Mouse (Mus musculus): ENCODE measurements at regions not wholly inside any gene's neighbourhood (a gene's known extent, or its start where the extent isn't known, plus 50 kb on each side); places are given as distances from the start of the nearest gene placed in this dataset.

DNA sequence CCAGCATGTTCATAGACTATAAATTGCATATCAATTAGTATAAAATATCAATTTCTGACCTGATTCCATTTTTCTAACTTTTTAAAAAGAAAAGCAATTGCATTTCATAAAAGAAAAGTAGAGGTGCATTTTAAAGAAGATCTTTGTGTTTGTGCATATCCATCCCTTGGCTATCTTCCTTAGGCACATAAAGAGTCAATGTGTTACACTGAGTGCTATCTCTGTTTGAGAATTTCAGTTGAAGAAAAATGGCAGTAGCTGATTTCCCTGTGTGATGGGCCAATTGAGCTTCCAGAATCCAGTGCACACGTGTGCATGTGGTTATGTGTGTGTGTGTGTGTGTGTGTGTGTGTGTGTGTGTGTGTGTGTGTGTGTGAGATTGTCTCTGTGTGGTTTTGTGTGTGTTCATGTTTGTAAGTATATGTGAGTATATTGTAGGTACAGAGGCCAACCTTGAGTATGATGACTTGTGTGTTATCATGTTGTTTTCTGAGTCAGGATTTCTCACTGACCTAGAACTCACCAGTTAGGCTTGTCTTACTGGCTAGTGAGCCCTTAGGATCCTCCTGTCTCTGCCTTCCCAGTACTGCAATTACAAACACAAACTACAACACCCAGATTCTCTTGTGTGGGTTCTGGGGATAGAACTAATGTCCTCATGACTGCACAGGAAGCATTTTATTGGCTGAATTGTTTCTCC lies 249.6 kb downstream of the Cdk5rap2 start:
- no peak for DNase-seq
- no peak overlapping the region for H3K4me3 ChIP-seq
- H3K27ac ChIP-seq: no peak overlapping the region
- intact Hi-C loops (cut with DNase I): no loop called here
- TF ChIP-seq CTCF (IDR thresholded peaks at IDR 0.05): no peak

DNA sequence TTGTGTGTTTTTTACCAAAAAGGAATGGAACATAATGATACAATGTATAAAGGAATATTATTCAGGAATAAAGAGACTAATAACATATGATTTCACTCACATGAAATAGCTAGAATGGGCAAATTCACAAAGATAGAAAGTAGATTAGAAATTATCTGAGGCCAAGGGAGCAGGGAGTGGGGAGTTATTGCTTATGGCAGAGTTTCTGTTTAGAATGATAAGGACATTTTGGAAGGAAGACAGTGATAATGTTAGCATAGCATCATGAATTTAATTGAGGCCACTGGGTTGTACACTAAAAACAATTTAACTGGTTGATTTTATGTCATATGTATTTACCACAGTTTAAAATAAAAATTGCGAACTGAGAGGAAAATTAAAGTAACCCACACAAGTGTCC lies 250.2 kb downstream of the Cdk5rap2 start:
- no peak for TF ChIP-seq CTCF (IDR thresholded peaks at IDR 0.05)
- intact Hi-C loops (cut with DNase I): no loop called here
- Histone ChIP-seq H3K4me3 (no peak overlapping the region), H3K27ac (no peak overlapping the region)
- DNase-seq: no peak

DNA sequence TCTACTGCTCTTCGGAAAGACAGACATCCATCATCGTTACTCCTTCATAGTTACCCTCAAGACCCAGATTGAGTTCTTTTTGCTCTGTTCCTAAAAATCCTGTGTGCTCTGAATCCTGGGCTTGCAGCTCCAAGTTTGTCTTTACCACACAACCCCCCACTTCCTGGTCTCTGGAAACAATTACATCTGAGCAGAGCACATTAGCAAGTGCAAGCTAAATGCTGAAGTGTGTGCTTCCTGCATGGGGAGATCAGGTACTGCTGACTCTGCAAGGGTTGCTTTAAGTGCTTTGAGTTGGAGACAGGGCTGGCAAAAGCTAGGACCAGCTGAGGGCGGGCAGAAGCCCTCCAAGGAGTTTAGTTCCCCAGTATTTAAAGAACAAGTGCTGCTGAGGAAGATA lies 257.1 kb downstream of the Cdk5rap2 start:
- DNase-seq: no peak
- intact Hi-C loops (cut with DNase I): no loop called here
- TF ChIP-seq CTCF (IDR thresholded peaks at IDR 0.05): no peak
- Histone ChIP-seq H3K4me3 (no peak overlapping the region), H3K27ac (no peak overlapping the region)

DNA sequence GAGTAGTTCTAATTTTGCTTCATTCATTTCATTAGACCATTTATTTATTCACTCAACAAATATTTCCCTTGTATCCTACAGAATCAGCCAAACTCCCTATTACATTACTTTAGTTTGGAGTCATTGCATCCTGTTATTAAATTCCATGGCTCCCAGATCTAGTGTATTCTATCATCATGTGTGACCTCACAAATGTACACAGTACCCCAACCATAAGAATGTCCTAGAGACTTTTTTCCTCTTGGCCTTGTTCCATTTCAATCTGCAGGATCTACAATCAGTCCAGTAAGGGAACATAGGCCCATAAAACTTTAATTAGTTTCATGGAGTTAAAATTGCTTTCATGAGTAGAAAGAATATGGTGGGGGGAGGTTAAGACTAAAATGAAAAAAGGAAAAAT lies 301.2 kb downstream of the Cdk5rap2 start:
- no peak overlapping the region for H3K4me3 ChIP-seq
- no peak overlapping the region for H3K27ac ChIP-seq
- DNase-seq: no peak
- intact Hi-C loops (cut with DNase I): no loop called here
- TF ChIP-seq CTCF (IDR thresholded peaks at IDR 0.05): no peak

DNA sequence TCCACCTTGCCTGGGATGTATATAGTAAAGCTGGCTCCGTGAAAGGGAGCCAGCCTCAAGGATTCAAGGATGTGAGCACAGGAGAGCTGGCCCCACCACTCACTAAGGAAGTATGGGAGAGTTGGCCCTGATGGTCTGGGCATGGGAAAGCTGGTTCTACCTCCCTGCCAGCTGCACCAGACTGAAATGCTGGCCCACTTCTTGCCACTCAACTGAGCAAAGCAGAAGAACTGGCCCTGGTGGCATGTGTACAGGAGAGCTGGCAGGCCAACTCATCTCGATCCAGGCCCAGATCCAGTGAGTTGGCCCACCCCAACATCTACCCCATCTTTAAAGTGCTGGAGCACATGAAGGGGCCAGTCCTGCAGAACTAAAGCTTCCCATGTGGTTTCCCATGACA lies 304.5 kb downstream of the Cdk5rap2 start:
- Histone ChIP-seq H3K27ac (no peak overlapping the region), H3K4me3 (no peak overlapping the region)
- intact Hi-C loops (cut with DNase I): no loop called here
- DNase-seq: no peak
- no peak for TF ChIP-seq CTCF (IDR thresholded peaks at IDR 0.05)

DNA sequence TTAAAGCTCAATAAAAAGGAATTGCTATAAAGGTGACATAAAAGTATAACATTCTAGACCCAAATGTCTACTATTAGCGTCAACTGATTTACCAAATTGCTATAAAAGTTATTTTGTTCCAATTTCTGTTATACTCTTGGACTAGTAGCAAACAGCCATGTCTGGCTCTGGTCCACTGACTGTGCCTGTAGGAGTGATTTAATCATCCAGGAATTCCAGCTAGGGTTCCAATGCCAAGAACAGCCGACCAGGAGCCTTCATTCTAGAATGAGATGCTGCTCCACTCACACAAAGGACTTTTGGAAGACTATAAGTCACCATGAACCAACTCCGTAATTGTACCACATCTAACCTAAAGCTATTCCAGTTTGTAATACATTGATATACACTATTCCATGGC lies 312.9 kb downstream of the Cdk5rap2 start:
- intact Hi-C loops (cut with DNase I): no loop called here
- TF ChIP-seq CTCF (IDR thresholded peaks at IDR 0.05): no peak
- no peak overlapping the region for H3K27ac ChIP-seq
- H3K4me3 ChIP-seq: no peak overlapping the region
- peak; percentile 39 for DNase-seq

DNA sequence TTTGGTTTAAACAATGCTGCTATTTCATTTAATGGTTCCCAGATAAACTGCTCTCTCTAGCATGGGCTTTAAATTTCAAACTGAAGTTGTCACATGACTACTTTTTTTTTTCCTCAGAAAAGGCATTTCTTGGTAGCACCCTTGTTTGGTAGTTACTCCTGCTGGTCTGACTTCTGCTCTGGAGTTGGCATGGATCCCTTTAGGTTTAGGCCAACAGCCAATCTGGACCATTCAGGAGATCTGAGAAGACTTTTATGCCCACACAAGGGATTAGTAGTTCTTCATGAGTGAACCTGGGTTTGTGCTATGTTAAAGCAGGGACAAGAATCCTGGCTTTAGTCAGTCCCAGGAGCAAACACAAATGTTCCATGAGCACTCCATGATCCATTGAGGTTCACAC lies 332.0 kb downstream of the Cdk5rap2 start:
- DNase-seq: no peak
- H3K27ac ChIP-seq: no peak overlapping the region
- H3K4me3 ChIP-seq: no peak overlapping the region
- TF ChIP-seq CTCF (IDR thresholded peaks at IDR 0.05): no peak
- intact Hi-C loops (cut with DNase I): no loop called here

DNA sequence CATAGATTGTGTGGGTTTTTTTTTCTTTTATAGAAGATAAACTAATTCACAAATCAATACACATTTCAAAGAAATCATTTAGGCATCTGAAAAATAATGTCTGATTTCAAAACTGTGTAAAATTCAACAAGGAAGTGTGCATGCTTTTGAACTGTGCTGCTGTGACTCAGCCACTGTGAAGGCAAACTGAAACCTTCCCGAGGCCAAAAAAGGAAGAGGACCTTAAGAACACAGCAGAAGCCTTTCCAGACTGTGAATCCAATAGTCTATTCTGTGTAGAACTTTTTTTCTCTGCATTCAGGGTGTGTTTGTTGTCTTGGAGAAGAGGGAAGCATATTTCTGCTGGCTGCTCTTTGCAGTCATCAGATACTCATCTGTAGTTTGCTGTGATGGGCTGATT lies 347.7 kb downstream of the Cdk5rap2 start:
- Histone ChIP-seq H3K27ac (no peak overlapping the region), H3K4me3 (no peak overlapping the region)
- intact Hi-C loops (cut with DNase I): no loop called here
- no peak for TF ChIP-seq CTCF (IDR thresholded peaks at IDR 0.05)
- no peak for DNase-seq

DNA sequence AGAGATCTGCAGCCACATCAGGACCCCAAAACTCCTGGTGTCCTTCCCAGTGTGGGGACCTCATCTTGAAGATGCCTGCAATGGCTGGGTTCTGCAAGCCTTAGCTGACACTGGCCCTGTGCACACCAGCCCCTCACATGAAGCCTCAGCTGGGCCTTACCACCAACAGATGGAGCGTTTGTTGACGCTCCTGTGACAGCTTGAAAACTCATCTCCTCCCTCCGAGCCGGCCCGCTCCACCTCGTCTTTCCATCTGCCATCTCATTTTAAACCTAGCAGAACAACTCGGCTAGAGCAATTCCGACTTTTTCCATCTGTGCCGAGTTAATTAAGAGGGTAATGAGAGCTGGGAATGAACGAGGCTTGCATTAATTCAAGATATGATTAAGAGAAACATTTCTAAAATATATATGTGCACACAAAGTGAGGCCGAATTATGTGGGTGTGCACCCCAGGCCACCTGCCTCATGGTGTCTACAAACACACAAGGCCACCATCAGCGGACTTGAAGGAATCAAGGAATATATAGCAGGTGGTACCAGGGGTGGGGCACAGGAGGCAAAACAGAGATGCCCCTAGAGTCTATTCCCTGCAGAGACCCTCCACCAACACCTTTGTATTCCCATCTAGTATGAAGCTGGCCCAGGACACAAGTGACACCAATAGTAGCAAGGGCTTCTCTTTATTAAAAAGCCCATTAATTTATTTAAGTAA lies 351.3 kb downstream of the Cdk5rap2 start:
- no peak for TF ChIP-seq CTCF (IDR thresholded peaks at IDR 0.05)
- no peak overlapping the region for H3K27ac ChIP-seq
- DNase-seq: no peak
- H3K4me3 ChIP-seq: no peak overlapping the region
- intact Hi-C loops (cut with DNase I): no loop called here

DNA sequence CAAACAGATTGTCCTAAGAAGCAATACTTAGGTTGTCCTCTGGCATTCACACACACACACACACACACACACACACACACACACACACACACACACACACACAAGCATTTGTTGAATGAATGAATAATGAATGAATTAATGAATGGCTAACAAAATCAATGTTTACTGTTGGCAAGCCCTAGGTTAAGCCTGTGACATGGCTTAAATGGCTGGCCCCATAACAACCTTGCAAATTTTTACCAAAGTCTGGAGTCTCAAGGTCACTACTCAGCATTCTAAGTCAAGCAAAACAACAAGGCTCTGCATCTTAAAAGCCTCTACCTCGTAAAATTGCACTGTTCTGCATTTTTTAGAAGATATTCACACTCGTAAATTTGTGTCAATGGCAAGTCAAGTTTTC lies 357.1 kb downstream of the Cdk5rap2 start:
- H3K27ac ChIP-seq: no peak overlapping the region
- H3K4me3 ChIP-seq: no peak overlapping the region
- no peak for TF ChIP-seq CTCF (IDR thresholded peaks at IDR 0.05)
- DNase-seq: no peak
- intact Hi-C loops (cut with DNase I): no loop called here

DNA sequence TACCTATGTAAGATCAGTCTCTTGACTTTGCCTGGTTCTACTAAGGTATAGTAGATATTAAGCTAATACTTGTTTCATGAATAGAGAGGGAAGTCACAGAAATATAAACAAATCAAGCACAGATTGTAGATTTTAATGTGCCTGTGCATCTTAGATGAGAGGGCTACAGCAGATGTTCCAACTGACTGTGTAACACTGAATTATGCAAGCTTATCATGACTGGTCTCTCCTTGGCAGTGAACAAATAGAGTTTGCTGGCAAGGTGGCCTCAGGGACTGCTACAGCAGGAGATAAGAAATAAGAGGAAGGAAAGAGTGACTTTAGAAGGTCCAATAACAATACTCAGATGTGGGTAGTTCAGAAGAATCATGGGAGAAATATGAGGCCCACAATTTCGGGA lies 372.0 kb downstream of the Cdk5rap2 start:
- Histone ChIP-seq H3K4me3 (no peak overlapping the region), H3K27ac (no peak overlapping the region)
- no peak for TF ChIP-seq CTCF (IDR thresholded peaks at IDR 0.05)
- intact Hi-C loops (cut with DNase I): no loop called here
- DNase-seq: no peak

DNA sequence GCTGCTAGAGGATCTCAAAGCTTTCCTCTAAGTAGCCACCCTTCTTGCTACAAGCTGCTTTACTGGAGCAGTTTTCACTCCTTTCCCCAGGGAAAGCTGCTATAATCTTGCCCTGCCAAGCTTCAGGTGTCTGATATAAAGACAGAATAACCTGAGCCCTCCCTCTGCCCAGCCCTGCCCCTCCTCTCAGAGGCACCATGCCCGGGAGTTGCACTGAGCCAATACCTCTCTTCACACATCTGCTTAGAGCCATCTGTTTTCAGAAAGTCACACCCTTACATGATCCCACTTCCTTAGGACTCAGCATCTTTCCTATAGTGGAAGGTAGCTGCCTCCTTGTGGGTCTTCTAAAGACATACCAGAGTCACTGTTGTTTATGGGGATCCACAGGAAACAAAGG lies 374.3 kb downstream of the Cdk5rap2 start:
- intact Hi-C loops (cut with DNase I): no loop called here
- TF ChIP-seq CTCF (IDR thresholded peaks at IDR 0.05): no peak
- Histone ChIP-seq H3K4me3 (no peak overlapping the region), H3K27ac (no peak overlapping the region)
- DNase-seq: peak; percentile 18

DNA sequence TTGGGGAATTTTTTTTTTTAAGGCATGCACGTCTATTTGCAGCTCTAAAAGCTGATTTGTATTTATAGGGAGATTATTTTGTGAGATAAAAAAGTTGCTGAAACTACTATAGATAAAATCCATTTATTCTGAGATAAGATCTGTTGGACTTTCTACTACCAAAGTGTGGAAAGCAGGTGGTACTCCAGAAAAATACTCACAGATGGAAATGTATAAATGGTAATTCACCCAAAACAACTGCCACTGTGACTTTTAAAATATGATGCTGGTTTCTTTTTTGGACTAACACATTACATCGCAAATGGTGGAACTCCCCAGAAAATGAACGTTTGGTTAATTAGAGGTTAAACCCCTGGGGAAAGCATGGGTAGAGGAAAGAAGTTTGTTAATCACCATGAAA lies 377.7 kb downstream of the Cdk5rap2 start:
- no peak for TF ChIP-seq CTCF (IDR thresholded peaks at IDR 0.05)
- H3K4me3 ChIP-seq: no peak overlapping the region
- H3K27ac ChIP-seq: no peak overlapping the region
- intact Hi-C loops (cut with DNase I): no loop called here
- DNase-seq: no peak

DNA sequence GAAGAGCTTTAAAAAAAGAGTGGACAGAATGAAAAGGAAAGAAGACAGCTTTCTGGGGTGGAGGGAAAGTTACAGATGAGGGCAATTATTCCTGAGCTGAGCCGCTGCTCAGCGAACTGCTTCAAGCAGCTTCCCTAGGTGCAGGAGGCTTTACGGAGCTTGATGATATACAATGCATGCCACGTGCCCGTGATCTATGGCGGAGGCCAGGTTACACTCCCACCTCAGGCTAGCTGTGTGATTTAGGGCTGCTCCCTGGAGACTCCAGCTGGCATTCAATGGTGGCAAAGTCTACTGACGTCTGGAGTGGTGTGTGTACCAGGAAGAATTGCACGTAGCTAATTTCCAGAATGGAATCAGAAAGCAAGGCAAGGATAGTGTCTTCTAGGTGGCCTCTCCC lies 383.4 kb downstream of the Cdk5rap2 start:
- intact Hi-C loops (cut with DNase I): no loop called here
- no peak for TF ChIP-seq CTCF (IDR thresholded peaks at IDR 0.05)
- DNase-seq: no peak
- Histone ChIP-seq H3K4me3 (no peak overlapping the region), H3K27ac (no peak overlapping the region)
